Mouse (Mus musculus) small intestine, adult 2 months (tissue): Measurements from ENCODE around the gene Sertad2.

Experiments
- CTCF ChIP-seq: fragments of 200-500 bp; IDR thresholded peaks from 2 replicates; pipeline ENCODE4 v1.5.1; 2012; ENCODE audit warnings: low read depth, mild to moderate bottlenecking, control low read depth, inconsistent platforms, low read length, moderate library complexity, mixed read lengths; ENCODE audit not compliant: insufficient replicate concordance, insufficient read length; ENCODE audit errors: extremely low read depth
- POLR2A ChIP-seq: fragments of 200-500 bp; IDR thresholded peaks from 2 replicates; pipeline ENCODE4 v1.6.1; 2012; ENCODE audit warnings: low read depth, mild to moderate bottlenecking, control low read depth, inconsistent platforms, low read length, moderate library complexity

GRCm38 (mm10) chr11:20679396-20679795, 136.3 kb downstream of the Sertad2 start:
- TF ChIP-seq POLR2A (no peak), CTCF (no peak)
